Mouse (Mus musculus) cerebellum, postnatal 36 days (tissue): ENCODE data around the gene Atg16l2.

Experiments used
- DNase-seq, 2 experiments: peaks; one replicate each; pipeline ENCODE4 v3.0.0; 2021 to 2022; ENCODE audit warnings: mixed read lengths in 2 of 2

The Atg16l2 gene

DNA sequence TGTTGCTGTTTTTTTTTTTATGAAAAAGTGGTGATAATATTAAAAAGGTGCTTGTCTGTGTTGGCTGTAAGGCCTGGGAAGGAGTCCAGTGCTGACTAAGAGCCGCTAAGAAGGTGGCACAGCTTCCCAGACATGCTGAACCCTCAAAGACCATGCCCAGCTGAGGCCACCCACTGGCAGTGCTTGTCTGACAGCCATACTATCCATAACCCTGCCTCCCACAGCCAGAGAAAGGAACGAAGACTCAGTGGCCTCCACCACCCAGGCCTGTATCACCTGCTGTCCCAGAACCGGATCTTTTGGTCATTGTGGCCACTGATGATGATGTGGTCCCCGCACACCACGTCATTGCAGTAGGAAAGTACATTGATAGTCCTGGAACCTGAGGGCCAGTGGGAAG is 10.8 kb downstream of the Atg16l2 start:
- DNase-seq, result no peak

- no peak for DNase-seq
Observed at GRCm38 (mm10) chr7:101290401-101290800, 11.7 kb downstream of the Atg16l2 start.

DNA sequence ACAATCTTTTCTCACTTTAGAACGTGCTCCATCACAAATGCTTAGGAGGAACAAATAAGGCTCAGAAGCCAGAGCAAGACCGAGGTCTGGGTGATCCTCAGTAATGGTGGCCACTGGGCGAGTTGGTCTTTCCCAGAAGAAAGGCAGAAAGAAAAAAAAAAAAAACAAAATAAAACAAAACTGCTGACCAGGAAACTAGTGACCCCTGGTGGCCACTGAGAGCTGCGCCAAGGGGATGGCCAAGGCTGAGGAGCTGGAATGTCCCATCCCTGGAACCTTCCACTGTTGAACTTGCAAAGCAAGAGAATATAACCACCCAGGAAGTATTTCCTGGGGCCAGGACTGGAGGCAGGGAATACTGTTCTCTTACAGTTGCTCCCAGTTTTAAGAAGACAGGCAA is 13.6 kb downstream of the Atg16l2 start:
- peak; percentile 56 to 58 for DNase-seq

DNA sequence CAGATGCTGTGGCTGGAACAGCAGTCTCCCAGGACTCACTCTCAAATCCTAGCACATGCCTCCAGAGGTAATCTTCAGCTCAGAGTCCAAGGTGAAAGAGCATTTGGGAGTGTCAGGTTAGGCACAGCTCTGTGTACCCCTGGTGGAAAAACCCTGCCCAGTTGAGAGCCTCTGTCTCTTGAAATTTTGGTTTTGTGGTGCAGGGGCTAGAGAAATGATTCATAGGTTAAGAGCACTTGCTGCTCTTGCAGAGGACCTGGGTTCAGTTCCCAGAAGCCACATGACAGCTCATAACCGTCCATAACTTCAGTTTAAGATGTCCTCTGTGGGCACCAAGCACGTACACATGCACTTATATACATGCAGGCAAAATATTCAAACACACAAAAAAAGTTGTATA is 14.2 kb downstream of the Atg16l2 start:
- no peak for DNase-seq

DNA sequence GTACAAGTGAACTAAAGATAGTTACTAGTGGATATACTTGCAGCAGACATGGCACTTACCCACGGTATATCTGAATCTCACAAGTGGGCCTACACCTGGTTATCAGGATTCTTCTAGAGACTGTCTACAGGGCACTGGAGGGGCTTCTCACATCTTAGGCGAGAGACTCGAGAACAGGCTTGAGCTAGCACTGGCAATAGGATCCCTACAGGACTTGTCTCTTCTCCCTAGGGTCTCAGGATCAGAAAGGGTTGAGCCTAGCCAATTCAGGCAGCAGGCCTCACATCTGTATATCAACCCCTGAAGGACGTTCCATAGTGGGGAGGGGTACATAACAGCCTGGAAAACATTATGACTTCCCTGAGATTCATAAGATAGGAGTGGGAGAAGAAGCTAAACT is 15.2 kb downstream of the Atg16l2 start:
- DNase-seq, result no peak

- DNase-seq, result no peak
Observed at GRCm38 (mm10) chr7:101284504-101284903, 17.5 kb downstream of the Atg16l2 start.

- no peak for DNase-seq
Observed at GRCm38 (mm10) chr7:101282721-101283120, 19.3 kb downstream of the Atg16l2 start.

DNA sequence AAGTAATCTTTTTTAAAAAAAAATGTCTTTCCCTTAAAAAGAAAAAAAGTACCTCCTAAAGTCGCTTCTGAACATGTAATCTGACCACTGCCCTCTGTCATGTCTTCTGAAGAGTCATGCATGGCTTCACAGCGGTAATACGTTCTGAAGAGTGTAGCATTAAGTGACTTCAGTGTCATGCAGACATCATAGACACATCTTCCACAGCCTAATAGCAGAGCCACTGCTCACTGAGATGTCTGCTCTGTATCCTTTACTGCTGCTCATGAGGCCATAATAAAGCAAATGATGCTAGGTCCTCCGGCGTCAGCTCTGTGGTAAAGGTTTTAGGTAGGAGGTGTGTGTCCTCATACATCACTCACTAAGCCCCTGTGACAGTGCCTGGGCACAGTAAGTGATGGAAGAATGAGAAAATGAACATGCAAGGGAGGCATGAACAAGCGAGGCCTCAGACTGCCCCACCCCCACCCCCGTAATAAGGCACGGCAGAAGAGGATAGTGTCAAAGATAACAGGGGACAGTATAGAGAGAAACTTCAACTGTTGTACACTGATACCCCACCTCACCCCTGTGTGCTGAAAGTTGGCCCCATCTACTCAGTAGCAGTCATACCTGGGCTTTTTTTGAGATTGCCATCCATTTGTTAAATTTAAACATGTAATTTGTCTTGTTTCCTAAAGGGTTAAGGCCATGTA is 29.4 kb downstream of the Atg16l2 start:
- DNase-seq, result no peak

DNA sequence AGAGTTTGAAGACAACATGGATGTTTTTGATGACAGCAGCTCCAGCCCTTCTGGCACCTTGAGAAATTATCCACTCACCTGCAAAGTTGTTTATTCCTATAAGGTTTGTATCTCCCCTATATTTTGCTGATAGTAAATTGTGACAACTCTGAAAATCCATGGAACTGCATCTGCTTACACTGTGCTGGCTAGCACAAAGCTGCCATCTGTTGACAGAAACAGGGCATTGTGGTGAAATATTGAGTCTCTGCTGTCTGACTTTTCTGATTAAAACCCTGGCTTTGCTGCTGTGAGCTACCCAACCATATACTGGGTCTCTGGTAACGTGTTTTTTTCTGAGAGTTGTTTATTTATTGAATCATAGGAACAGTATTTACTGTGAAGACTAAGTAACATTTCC is 30.4 kb downstream of the Atg16l2 start:
- DNase-seq, result no peak

GRCm38 (mm10) chr7:101267457-101268259 is 34.4 kb downstream of the Atg16l2 start:
- no peak for DNase-seq

GRCm38 (mm10) chr7:101263511-101263910 is 38.5 kb downstream of the Atg16l2 start:
- no peak for DNase-seq

DNA sequence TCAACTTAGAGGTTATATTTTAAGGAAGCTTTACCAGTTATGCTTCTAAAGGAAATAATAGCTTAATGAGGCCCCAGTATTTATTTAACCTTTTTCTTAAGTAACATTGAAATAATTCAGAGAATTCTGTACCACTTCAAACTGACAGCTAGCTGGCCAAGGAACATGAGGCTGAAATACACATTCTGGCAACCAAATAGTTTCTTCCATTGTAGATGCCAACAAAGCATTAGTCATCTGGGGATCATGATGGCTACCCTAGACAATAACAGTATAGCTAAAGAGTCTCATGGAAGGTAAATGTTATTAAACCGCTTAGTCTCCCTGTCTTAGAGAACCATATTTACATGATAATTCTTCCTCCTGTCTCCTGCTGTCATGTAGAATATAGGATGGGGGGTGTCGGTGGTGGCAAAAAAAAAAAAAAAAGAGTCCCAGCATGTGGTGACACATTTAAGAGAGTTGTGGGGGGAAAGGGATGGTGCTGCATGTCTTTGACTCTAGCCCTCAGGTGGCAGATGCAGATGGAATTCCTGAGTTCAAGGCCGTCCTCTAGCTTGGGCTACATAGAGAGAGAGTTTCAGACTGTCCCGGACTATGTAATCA is 40.0 kb downstream of the Atg16l2 start:
- DNase-seq, result no peak

DNA sequence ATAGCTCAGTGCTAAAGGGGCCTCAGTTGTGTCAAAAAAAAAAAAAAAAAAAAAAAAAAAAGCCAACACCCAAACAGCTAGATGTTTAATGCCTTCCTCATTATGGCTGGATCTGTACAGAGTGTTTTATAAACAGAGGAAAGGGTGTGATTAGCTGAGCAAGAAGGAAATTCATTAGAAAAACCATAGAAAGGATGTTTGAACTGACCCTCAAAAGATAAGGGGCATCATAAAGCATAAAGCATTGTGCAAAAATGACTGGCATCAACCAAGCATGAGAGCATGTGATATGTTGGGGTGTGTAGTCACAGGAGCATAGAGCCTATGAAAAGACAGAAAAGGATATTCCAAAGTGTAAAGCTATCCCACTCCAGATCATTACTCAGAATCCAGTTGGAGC is 43.6 kb downstream of the Atg16l2 start:
- no peak for DNase-seq

- no peak for DNase-seq
Observed at GRCm38 (mm10) chr7:101253071-101253470, 49.0 kb downstream of the Atg16l2 start.

- no peak for DNase-seq
Observed at GRCm38 (mm10) chr7:101249173-101249572, 52.9 kb downstream of the Atg16l2 start.

DNA sequence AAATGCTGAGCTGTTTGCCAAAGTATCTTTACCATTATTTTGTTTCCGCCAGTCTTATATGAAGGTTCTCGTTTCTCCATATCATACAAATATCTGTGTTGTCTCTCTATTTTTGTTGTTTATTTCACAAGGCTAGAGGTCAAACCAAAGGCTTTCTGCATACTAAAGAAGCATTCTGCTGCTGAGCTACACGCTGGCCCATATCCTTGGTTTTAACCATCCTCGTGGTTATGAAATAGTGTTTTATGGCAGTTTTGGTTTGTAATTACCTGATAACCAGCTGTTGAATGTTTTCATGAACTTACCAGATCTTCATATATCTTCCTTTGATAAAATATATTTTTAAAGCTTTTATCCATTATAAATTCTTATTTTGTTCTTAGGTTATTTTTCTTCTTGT is 53.3 kb downstream of the Atg16l2 start:
- no peak for DNase-seq

- no peak for DNase-seq
Observed at GRCm38 (mm10) chr7:101236712-101237473, 65.2 kb downstream of the Atg16l2 start.

GRCm38 (mm10) chr7:101232716-101233115 is 69.3 kb downstream of the Atg16l2 start:
- DNase-seq, result no peak

- DNase-seq, result no peak
Observed at GRCm38 (mm10) chr7:101231458-101231857, 70.6 kb downstream of the Atg16l2 start.

GRCm38 (mm10) chr7:101229336-101229735 is 72.7 kb downstream of the Atg16l2 start:
- no peak for DNase-seq

GRCm38 (mm10) chr7:101223501-101223900 is 78.5 kb downstream of the Atg16l2 start:
- DNase-seq, result no peak

DNA sequence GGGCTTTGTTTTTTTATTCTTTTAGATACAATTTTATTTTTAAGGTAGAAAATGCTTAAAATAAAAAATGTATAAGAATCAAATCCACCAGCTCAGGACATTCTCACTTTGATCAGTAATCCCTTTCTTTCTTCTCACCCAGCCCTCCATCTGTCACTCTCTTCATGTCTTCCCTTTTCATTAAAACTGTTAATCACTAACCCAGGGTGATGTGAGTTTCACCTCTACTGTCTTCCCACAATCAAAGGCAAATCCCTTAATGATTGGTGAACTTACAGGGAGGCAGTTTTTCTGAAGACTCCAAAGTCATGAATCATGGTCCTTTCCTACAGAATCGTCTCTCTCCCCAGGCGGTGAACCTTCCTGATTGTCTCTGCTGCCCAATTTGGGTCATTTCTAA is 85.3 kb downstream of the Atg16l2 start:
- no peak for DNase-seq
